Mouse (Mus musculus) brain, embryonic 14.5 days (tissue): ENCODE measurements around the gene Gm38392.

Experiments used
- CTCF ChIP-seq: fragments of 200-500 bp; IDR thresholded peaks from 2 replicates; pipeline ENCODE4 v1.5.1; 2012; ENCODE audit warnings: inconsistent platforms, mild to moderate bottlenecking, moderate library complexity, borderline replicate concordance; ENCODE audit not compliant: insufficient read depth, insufficient read length; ENCODE audit errors: extremely low read depth
- POLR2A ChIP-seq: fragments of 200-500 bp; IDR thresholded peaks from 2 replicates; pipeline ENCODE4 v1.6.1; 2012; ENCODE audit warnings: mild to moderate bottlenecking, inconsistent platforms, borderline replicate concordance; ENCODE audit not compliant: poor library complexity, insufficient read depth, insufficient read length, severe bottlenecking; ENCODE audit errors: extremely low read depth

GRCm38 (mm10) chr3:88224929-88225328 is 62.1 kb downstream of the Gm38392 start:
- TF ChIP-seq CTCF (no peak), POLR2A (no peak)
